Comparison of ENCODE assay signal across 14 mouse cellular contexts in genomic region chr10:115571317-115571716, GRCm38 (mm10). TPM values are rescaled to one million over a fixed set of nuclear protein-coding genes. Genes with fewer than 3 reads are reported as not detected.
DNase-seq lines count a peak whose midpoint lies in the region; ATAC-seq lines count a peak whose summit lies in the region.
"Had no signal": no experiment of that assay in that cellular context is flagged by ENCODE, and none has a peak within 500 bp of the region (broad histone marks: within the 10 kb centered on the region; RNA-seq: fewer than 3 reads in every experiment).

No protein-coding gene starts in this region.

- H3K36me3 ChIP-seq in forebrain, embryonic 14.5 days (ENCODE audit: control insufficient read depth, insufficient read depth, low read length), result no peaks in the 10 kb centered on the region
- no peaks in the 10 kb centered on the region for H3K36me3 ChIP-seq in neural tube, embryonic 13.5 days
- H3K36me3 ChIP-seq: limb, embryonic 15.5 days; lung, embryonic 15.5 days had no signal

- H3K27me3 ChIP-seq in forebrain, embryonic 14.5 days (replicated peaks; ENCODE audit: control insufficient read depth, insufficient read depth, low read length), result peaks cover 20% of the 10 kb centered on the region
- peaks cover 5% of the 10 kb centered on the region; the same call in 1 of the 2 replicates for H3K27me3 ChIP-seq in neural tube, embryonic 13.5 days
- H3K27me3 ChIP-seq: limb, embryonic 15.5 days; lung, embryonic 15.5 days had no signal

- H3K9ac ChIP-seq in forebrain, embryonic 14.5 days (ENCODE audit: low read length), result no peak overlapping the region
- H3K9ac ChIP-seq in neural tube, embryonic 13.5 days, result no peak overlapping the region
- H3K9ac ChIP-seq: limb, embryonic 15.5 days; lung, embryonic 15.5 days had no signal

- H3K4me3 ChIP-seq in forebrain, embryonic 14.5 days (ENCODE audit: low read depth, low read length), result no peak overlapping the region
- H3K4me3 ChIP-seq in neural tube, embryonic 13.5 days, result no peak overlapping the region
- H3K4me3 ChIP-seq: limb, embryonic 15.5 days; lung, embryonic 15.5 days had no signal

- H3K27ac ChIP-seq in forebrain, embryonic 14.5 days (ENCODE audit: low read depth, low read length), result no peak overlapping the region
- peak overlapping the region; percentile 71 for H3K27ac ChIP-seq in neural tube, embryonic 13.5 days (replicated peaks)
- H3K27ac ChIP-seq: kidney, postnatal 0 days; limb, embryonic 15.5 days; lung, embryonic 15.5 days had no signal

- peak; percentile 85 for DNase-seq in embryo, embryonic 10.5 days (ENCODE audit: low spot score)
- peak; percentile 81 for DNase-seq in forebrain, embryonic 14.5 days (ENCODE audit: low spot score)
- peak; percentile 72 for DNase-seq in mesoderm, embryonic 11.5 days (ENCODE audit: low read depth, low spot score)
- DNase-seq in frontal cortex, postnatal 14 days (ENCODE audit: low spot score in 2 of 2), result no peak
- DNase-seq in layer of hippocampus, postnatal 36 days, result no peak
- DNase-seq: adrenal gland, adult 8-10 months; heart, adult 11 months; heart, postnatal 14 days; thymus, postnatal 25 days had no signal

- H3K4me2 ChIP-seq in forebrain, embryonic 14.5 days (ENCODE audit: low read length), result no peak overlapping the region
- peak overlapping the region; percentile 29 for H3K4me2 ChIP-seq in neural tube, embryonic 13.5 days
- H3K4me2 ChIP-seq: limb, embryonic 15.5 days; lung, embryonic 15.5 days had no signal

- H3K4me1 ChIP-seq in forebrain, embryonic 14.5 days (ENCODE audit: control insufficient read depth, insufficient read depth, low read length), result no peaks in the 10 kb centered on the region
- peaks cover 25% of the 10 kb centered on the region for H3K4me1 ChIP-seq in neural tube, embryonic 13.5 days (replicated peaks)
- H3K4me1 ChIP-seq: limb, embryonic 15.5 days; lung, embryonic 15.5 days had no signal

- WGBS in forebrain, embryonic 14.5 days, result 4% methylated on average over 6 of the region's 6 CpGs
- 8% methylated on average over 6 of the region's 6 CpGs for WGBS in neural tube, embryonic 13.5 days

- peak; percentile 76 for ATAC-seq in forebrain, embryonic 14.5 days
- ATAC-seq in neural tube, embryonic 13.5 days (ENCODE audit: low read depth), result peak; percentile 79
- ATAC-seq in megakaryocyte progenitor cell, adult 5-6 weeks (replicated peaks; ENCODE audit: poor library complexity), result no peak

- no peaks in the 10 kb centered on the region for H3K9me3 ChIP-seq in forebrain, embryonic 14.5 days (replicated peaks; ENCODE audit: control insufficient read depth, low read length)
- peaks cover 10% of the 10 kb centered on the region; the same call in 1 of the 2 replicates for H3K9me3 ChIP-seq in neural tube, embryonic 13.5 days
- H3K9me3 ChIP-seq: limb, embryonic 15.5 days; lung, embryonic 15.5 days had no signal

RNA-seq across cellular contexts. Expression of gene A930009A15Rik, which starts 1.5 kb away (rescaled TPM):
- not detected in 2 replicates for polyA plus RNA-seq in forebrain, embryonic 14.5 days (2014; fragmentation: Nextera tagmentation; extraction: Ambion mirVana)
- 0.61 and 0.66 TPM in 2 replicates for polyA plus RNA-seq in neural tube, embryonic 13.5 days (2015; fragmentation: Nextera tagmentation; extraction: Ambion mirVana)
- not detected in 2 replicates for total RNA-seq in megakaryocyte progenitor cell, adult 5-6 weeks (2015)
- total RNA-seq in megakaryocyte progenitor cell, adult 5-6 weeks (2017), result not detected in 2 replicates
- under 1 TPM; 0.47 to 0.66 TPM for total RNA-seq in layer of hippocampus, postnatal 36 days (2021)
- total RNA-seq: adrenal gland, adult 8-10 months; heart, postnatal 14 days had no signal
- polyA plus RNA-seq: kidney, postnatal 0 days; limb, embryonic 15.5 days; lung, embryonic 15.5 days had no signal

RNA-seq across cellular contexts. Expression of gene Lgr5, which starts 16.3 kb away (rescaled TPM):
- polyA plus RNA-seq in forebrain, embryonic 14.5 days (2014; fragmentation: Nextera tagmentation; extraction: Ambion mirVana), result 0.41 and 0.44 TPM in 2 replicates
- 3.4 and 4.1 TPM in 2 replicates for polyA plus RNA-seq in neural tube, embryonic 13.5 days (2015; fragmentation: Nextera tagmentation; extraction: Ambion mirVana)
- total RNA-seq in megakaryocyte progenitor cell, adult 5-6 weeks (2015), result not detected in 2 replicates
- total RNA-seq in megakaryocyte progenitor cell, adult 5-6 weeks (2017), result 0.14 TPM in 1 of 2 replicates, not detected in the other
- total RNA-seq in layer of hippocampus, postnatal 36 days (2021), result 1 to 10 TPM; 1.8 TPM

Comparison
In these comparisons a context has a peak if more than half of its experiments do, and no peak if none do; other contexts are left out.
1. DNase-seq: peak in embryo, embryonic 10.5 days (single experiment), forebrain, embryonic 14.5 days (single experiment) and mesoderm, embryonic 11.5 days (single experiment); none in frontal cortex, postnatal 14 days (0 of 2) and layer of hippocampus, postnatal 36 days (0 of 2).